Mouse (Mus musculus) T-helper 17 cell (primary cell): Measurements from ENCODE around the gene Sdhaf4.
"Not testable (repeated sequence)": the region's sequence is repeated elsewhere in the genome, so short reads cannot be mapped to it uniquely, and the experiment has no call there.

Experiments
- in situ Hi-C, 2 experiments: fragments of 300-600 bp; cut with MboI, MseI; formaldehyde crosslinking; loops; 1 replicate in 1 of 2; 2 replicates in 1 of 2; pipeline ENCODE4 v1.15.1; 2025; ENCODE audit warnings: high pct_unique_total_duplicates in 2 of 2

The Sdhaf4 gene

GRCm38 (mm10) chr1:24005070-24005804 is at the start of gene Sdhaf4:
TSS of gene Sdhaf4 (minus strand) at chr1:24005656.
- in situ Hi-C loops: loop anchor here (5.0 kb wide), 3 partner anchors 83 to 108 kb away; partner anchors contain the start of genes Fam135a (in 1 of the 2) and Smap1 (in 1 of the 2)

- in situ Hi-C loops: no loop called here
Observed at GRCm38 (mm10) chr1:24046730-24047510, 41.5 kb upstream of the Sdhaf4 start.

DNA sequence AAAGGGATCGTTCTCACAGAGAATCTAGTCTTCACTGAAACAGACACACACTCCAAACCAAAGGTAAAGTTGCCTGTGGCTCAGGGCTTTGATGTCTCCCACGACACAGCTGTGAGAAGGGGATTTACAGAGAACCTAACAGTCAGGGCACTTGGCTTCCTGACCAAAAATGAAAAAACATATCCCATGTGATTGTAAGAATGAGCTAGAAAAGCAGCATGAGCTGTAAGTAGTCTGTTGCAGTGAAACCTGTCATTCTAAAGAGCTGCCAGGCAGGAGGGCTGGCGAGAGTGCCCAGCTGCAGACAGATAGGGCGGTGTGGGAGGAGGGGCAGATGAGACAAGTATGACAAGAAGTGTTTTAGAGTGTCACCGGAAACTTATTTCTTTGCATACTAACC is 40.2 kb upstream of the Sdhaf4 start:
- in situ Hi-C loops: no loop called here

DNA sequence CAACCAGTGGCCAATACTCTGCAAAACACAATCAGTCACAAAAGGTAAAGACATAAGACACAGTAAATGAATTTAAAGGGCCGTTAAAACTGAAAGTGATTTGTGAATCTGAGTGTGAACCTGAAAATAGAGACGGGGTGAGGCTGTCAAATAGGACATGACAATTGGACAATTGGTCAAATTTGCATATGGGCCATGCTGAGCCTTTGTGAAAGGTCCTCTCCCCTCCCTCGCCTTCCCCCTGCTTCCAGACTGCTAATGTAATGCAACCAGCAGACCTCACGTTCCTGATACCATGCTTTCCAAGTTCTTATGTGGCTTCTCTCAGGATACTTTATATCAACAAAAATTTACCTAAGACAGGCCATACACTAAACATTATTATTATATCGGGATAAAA is 37.6 kb upstream of the Sdhaf4 start:
- in situ Hi-C loops: no loop called here

DNA sequence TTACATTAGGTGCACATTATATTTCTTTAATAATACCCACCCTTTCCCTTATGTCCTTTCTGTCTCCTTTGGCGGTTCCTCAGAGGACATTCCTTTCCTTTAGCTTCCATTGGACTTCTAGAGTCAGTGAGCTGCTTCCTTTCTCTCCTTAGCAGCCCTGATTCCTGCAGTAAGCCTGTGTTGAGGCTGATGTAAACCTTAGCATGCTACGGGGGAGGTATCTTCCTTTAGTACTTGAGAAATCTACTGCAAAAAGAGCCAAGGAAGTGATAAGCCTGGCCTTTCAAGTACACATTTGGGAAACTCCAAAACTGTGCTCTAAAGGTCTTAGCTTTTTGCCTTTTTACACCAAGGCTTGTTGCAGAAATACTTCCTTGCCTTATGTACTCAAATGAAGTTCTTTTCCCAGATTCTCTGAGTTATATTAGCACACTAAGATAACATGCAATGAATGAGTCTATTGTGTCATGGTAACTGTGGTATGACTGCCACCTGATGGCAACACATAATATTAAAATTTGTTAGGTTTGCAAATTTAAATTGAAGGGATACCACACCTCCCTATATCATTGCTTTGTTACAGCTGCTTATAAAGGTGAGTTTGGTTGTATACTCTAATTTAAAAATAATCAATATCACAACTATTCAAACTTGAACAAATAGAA is 28.4 kb upstream of the Sdhaf4 start:
- in situ Hi-C loops: loop anchor here (5.0 to 10.0 kb wide), 2 partner anchors 207 to 639 kb away; partner anchors contain the start of gene Ogfrl1 (in 1 of the 2)

DNA sequence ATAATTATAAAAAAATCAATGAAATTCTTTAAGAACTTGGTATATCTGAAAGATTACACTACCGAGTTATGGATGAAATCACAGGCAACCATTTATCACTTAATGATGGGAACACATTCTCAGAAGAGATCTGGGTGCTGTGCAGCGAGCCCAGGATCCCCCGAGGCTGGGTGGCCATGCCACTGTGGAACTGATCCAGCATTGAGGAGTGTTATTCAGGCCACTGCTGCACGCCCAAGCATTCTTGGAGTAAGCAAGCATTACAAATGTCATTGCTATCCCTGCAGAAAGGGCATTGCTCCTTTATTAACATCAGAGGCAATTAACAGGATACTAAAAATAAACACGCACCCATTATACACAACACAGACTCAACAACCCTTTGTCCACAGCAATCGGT is 5.4 kb upstream of the Sdhaf4 start:
- in situ Hi-C loops: no loop called here

DNA sequence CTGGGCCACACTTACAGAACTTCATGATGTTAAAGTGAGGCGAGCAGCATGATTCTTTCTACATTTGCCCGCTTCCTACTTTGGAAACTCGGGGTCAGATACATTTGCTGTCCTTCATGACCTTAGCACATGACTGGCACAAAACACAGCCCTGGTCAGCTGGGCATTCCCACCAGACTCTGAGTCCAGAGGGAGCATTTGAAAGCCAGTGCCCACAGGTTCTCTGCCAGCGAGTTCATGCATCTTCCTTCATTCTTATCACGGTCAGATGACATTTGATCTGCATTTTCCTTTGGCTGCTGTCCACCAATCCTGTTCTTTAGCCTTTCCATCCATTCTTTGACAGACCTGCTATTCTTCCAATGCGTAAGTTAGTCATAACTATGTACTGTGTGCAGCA is 4.6 kb upstream of the Sdhaf4 start:
- in situ Hi-C loops: no loop called here

DNA sequence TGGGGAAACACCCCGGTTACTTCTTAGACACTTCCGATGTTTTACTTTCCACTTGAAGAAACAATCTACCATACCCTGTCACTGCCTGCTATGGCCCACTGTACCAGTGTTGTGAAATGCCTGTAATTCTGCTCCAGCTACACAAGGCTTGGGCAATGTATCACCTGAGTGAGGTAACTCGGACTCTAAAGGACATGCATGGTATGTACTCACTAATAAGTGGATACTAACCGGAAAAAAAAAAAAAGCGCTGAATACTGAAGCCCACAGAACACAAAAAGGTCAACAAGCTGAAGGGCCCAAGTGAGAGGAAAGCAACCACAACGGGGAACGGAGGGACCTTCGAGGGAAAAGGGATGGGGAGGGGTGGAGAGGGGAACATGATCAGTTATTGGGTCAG is 2.2 kb upstream of the Sdhaf4 start:
- in situ Hi-C loops: loop anchor here (5.0 kb wide), 3 partner anchors 85 to 110 kb away; partner anchors contain the start of genes Fam135a (in 1 of the 2) and Smap1 (in 1 of the 2)

- in situ Hi-C loops: no loop called here
Observed at GRCm38 (mm10) chr1:23999318-23999717, 6.1 kb downstream of the Sdhaf4 start.

- in situ Hi-C loops: no loop called here
Observed at GRCm38 (mm10) chr1:23998866-23999265, 6.6 kb downstream of the Sdhaf4 start.

- in situ Hi-C loops: no loop called here
Observed at GRCm38 (mm10) chr1:23998120-23998810, 7.2 kb downstream of the Sdhaf4 start.

DNA sequence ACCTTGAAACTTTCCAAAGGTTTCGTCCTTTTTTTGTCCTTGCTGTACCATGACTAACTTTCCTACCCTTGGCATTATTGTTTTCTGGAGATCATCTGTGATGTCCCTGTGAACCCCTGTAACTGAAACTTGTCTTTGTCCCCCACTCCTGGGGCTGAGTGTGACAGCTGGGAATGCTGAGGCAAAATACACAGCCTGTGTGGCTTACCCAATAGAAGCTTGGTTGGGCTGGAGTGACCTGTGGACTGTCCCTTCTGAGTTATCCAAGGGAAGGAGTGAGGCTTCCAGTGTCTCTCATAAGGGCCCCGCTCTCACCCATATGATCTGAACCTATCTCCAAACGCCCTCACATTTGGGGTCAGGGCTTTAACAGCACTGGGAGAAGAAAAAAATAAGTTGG is 8.0 kb downstream of the Sdhaf4 start:
- in situ Hi-C loops: no loop called here

DNA sequence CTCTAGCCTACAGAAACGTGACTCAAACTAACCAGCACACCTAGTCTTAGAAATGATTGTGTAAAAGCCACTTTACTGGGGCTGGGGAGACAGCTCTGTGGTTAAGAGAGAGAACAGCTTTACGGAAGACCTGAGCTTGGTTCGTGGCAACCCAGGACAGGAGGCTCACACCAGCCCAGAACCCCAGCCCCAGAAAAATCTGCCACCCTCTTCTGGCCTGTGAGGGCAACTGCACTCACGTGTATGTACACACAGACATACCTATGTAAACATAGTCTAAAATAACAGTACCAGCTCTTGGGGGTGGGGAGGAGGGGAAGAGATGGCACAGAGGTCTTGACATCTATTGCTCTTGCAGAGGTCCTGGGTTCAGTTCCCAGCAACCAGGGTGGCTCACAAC is 10.0 kb downstream of the Sdhaf4 start:
- in situ Hi-C loops: no loop called here

DNA sequence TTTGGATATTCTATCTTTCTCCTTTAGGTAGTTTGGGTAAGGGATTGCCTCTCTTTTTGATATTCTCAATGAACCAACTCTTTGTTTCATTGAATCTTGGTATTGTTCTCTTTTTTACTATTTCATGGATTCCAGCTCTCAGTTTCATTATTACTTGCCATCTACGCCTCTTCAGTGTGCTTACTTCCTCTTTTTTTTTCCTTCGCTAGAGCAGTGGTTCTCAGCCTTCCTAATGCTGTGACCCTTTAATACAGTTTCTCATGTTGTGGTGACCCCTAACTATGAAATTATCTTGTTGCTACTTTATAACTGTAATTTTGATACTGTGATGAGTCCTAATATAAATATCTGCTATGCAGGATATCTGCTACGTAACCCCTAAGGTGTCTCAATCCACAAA is 22.3 kb downstream of the Sdhaf4 start:
- in situ Hi-C loops: no loop called here

GRCm38 (mm10) chr1:23978281-23978680 is 27.2 kb downstream of the Sdhaf4 start:
- in situ Hi-C loops: no loop called here

DNA sequence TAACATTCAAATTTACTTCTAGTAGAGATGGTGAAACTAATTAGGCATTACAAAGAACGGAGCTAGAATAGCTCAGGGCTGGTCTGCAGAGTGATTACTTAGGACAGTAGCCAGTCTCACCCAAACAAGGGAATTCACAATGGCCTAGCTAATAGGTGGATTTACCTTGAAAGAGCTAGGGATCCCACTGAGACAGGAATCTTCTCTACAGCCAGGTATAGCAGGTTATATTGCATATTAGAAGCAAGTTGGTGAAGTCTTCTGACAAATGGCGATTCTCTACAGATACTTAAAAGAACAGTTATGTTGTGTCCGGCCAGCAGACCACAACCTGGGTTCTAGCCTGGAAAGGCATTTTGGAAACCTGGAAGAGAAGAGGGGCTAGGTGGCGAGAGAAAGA is 34.3 kb downstream of the Sdhaf4 start:
- in situ Hi-C loops: not testable (repeated sequence)

DNA sequence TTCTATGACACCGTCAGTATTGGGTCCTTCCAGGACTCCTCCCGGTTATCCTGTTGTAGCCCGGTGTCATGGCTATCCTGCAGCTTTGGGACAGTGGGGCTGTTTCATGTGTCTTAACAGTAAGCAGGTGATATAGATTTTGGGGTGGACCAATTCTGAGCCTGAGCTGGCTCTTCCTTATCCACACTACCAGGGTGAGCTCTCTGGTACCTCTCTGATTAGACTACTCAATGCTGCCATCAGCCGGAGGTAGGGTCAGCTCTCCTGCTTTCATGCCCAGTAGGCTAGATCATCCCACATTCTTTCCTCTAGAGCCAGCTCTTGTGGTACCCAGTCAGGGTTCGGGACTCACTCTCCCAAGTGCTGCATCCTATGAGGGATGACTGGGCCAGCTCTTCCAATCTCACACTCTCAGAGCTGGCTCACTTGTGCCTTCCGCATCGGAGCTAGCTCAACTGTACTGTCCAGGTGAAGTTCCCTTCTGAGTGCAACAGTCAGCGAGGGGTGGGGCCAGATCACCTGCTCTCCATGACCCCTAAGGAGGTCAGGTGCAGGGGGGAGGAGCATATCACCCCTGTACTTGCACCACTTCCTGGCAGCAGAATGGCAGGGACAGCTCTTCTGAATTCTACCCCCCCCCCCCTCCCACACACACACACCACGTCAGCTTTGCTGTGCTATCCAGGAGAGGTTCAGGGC is 37.3 kb downstream of the Sdhaf4 start:
- in situ Hi-C loops: no loop called here

DNA sequence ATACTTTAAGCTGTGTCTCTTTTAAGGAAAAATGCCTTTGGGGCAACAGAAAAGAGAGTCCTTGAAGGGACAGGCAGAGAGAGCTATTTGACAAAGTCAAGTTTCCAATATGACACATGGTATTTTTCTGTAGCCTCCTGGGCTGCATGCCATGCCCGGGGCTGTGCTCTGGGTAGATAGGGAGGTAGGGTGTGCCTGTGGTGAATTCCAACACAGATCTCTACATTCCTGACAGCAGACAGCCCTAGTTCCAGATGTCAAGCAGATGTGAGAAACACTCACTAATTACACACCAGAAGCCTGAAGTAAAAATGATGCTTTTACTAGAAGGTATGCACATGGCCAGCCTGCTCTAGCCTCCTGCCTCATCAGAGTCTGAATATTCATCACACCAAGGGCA is 39.2 kb downstream of the Sdhaf4 start:
- in situ Hi-C loops: no loop called here

- in situ Hi-C loops: no loop called here
Observed at GRCm38 (mm10) chr1:23959415-23959732, 46.1 kb downstream of the Sdhaf4 start.

GRCm38 (mm10) chr1:23958668-23959414 is 46.6 kb downstream of the Sdhaf4 start:
- in situ Hi-C loops: no loop called here
